Mouse (Mus musculus): ENCODE data around the gene Smdt1.

- TF ChIP-seq CTCF (IDR thresholded peaks at IDR 0.05; ENCODE audit: low read depth, low read length): peak; percentile 33
- no peak for TF ChIP-seq EP300 (IDR thresholded peaks at IDR 0.05; ENCODE audit: insufficient read depth, low read depth, low read length)
Measured at GRCm38 (mm10) chr15:82294059-82294458, 44.7 kb upstream of the Smdt1 start.

Data from ES-Bruce4 (cell line).